Mouse (Mus musculus) kidney, adult 2 months (tissue): ENCODE measurements around the gene Brpf1.

Source experiments
- CTCF ChIP-seq: fragments of 200-500 bp; conservative IDR thresholded peaks from 2 replicates; pipeline ENCODE4 v1.5.1; 2011; ENCODE audit warnings: low read depth, mild to moderate bottlenecking, control low read depth, low read length, moderate library complexity, mixed read lengths; ENCODE audit not compliant: insufficient read depth, insufficient read length
- POLR2A ChIP-seq: fragments of 200-500 bp; IDR thresholded peaks from one replicate; pipeline ENCODE4 v1.6.1; 2011; ENCODE audit warnings: low read depth, low read length, control low read depth

DNA sequence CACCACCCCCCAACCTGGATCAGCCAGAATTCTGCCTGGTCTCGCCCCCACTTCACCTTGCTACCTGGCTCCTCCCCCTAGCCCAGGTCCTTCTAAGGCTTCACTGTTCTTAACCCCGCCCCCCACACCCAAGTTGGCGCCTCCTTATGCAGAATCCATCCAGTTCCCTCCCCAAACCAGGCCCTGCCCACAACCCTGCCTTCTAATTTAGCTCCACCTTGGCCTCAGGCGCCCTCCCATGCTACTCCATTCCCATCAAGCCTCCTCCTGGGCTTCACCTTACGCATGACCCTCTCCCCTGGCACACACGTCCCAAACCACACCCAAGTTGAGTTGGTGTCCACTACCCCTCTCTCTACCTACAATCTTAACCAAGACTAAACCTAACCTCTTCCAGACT lies 23.4 kb upstream of the Brpf1 start:
- TF ChIP-seq POLR2A (no peak), CTCF (no peak)
